Mouse (Mus musculus): ENCODE measurements at regions not wholly inside any gene's neighbourhood (a gene's known extent, or its start where the extent isn't known, plus 50 kb on each side); places are given as distances from the start of the nearest gene placed in this dataset.

- DNase-seq (ENCODE audit: low read depth, low spot score): no peak
Observed at GRCm38 (mm10) chr4:31392932-31393632, 570.8 kb upstream of the Map3k7 start.

GRCm38 (mm10) chr4:31395538-31395937 lies 568.4 kb upstream of the Map3k7 start:
- DNase-seq (ENCODE audit: low read depth, low spot score): no peak

DNA sequence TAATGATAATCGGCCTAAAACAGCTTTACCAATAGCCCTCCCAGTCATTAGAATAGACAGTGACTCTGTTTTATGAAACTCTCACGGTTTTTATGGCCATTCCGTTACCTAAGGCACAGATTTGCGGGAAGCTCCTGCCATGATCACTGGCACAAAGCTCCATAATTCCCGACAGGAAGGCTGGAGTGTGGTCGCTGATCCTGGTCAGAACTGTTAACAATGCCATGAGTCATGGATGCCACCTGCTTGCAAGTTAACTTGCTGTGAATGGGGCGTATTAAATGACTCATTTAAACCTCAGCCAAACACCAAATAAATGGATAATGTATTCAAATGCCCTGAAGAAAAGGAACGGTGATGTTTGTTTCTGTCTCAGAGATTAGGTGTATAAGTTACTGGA lies 559.9 kb upstream of the Map3k7 start:
- DNase-seq (ENCODE audit: low read depth, low spot score): no peak

DNA sequence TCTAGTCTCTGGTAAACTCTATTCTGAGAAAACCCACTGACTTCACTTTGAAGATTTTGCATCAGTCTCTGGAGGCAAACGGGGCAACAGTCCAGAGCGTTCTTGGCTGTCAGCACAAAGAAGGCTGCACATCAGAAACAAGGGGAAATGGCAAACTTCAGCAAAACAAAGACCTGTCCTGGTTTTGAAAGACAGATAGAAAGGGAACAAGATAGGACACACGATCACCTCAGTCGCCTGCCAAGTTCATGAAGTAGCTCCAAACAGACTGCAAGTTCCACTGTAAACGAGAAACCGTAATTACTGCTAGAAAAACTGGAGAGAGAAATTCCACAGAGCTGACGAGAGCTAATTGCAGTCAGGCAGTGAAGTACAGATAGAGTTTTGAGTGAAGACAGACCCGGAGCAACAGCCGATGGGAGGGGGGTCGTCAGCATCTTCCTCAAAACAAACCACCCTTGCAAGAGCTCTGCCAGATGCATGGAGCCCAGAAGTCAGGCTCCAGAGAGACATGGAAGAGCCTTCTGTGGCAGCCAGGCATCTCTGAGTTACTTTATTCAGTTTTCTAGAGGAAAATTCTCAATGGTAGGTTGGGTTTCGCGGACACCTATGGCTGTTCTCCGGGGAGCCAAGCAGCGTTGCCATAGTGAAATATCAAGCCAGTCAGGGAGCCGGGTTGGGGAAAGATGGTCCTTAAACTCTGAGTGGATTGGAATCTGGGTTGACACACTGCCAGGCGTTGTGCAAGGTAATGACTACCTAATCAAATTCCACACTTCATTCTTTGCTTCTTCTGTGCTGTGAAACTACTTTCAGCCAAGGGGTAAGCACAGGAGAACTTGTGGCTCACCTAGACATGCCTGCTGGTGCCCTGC lies 558.8 kb upstream of the Map3k7 start:
- DNase-seq (ENCODE audit: low read depth, low spot score): no peak

- DNase-seq (ENCODE audit: low read depth, low spot score): no peak
Observed at GRCm38 (mm10) chr4:31410157-31410556, 553.7 kb upstream of the Map3k7 start.

GRCm38 (mm10) chr4:31411770-31412525 lies 551.9 kb upstream of the Map3k7 start:
- DNase-seq (ENCODE audit: low read depth, low spot score): no peak

DNA sequence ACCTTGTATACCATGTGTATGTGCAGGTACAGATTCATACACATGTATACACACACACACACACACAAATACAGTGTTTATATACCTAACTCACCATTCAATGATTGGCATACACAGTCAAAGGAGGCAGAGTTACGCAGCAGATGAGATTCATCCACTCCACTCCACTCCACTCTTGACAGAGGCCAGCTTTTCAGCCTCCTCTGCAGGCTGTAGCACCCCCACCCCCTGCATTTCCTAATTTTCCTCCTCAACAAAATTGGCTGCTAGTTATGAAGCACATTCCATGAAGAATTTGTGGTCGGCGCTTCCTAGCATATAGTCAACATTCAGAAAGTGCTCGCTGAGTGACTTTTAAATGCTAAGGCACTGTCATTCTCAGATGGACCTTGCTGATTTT lies 546.7 kb upstream of the Map3k7 start:
- DNase-seq (ENCODE audit: low read depth, low spot score): no peak

GRCm38 (mm10) chr4:31419240-31419639 lies 544.7 kb upstream of the Map3k7 start:
- DNase-seq (ENCODE audit: low read depth, low spot score): peak; percentile 76

- DNase-seq (ENCODE audit: low read depth, low spot score): no peak
Observed at GRCm38 (mm10) chr4:31420167-31420566, 543.7 kb upstream of the Map3k7 start.

GRCm38 (mm10) chr4:31421386-31421785 lies 542.5 kb upstream of the Map3k7 start:
- no peak for DNase-seq (ENCODE audit: low read depth, low spot score)

- DNase-seq (ENCODE audit: low read depth, low spot score): no peak
Observed at GRCm38 (mm10) chr4:31425135-31425534, 538.8 kb upstream of the Map3k7 start.

DNA sequence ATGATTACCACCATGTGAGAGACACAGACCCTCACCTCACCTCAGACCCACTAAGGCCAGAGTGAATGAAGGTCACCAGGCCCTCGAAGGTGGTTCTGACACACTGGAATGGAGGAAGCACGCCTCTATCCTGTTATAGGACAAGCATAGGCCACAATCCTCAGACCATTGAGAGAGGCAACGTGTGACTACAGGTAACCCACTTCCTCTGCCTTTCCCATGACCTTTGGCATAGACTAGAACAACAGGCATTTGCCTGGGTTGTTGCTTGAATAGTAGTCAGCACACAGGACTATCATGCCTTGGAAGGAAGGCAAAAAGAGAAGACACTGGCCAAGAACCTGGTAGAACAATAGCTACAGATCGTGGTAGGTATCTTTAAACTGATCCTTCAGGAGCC lies 538.2 kb upstream of the Map3k7 start:
- DNase-seq (ENCODE audit: low read depth, low spot score): no peak

DNA sequence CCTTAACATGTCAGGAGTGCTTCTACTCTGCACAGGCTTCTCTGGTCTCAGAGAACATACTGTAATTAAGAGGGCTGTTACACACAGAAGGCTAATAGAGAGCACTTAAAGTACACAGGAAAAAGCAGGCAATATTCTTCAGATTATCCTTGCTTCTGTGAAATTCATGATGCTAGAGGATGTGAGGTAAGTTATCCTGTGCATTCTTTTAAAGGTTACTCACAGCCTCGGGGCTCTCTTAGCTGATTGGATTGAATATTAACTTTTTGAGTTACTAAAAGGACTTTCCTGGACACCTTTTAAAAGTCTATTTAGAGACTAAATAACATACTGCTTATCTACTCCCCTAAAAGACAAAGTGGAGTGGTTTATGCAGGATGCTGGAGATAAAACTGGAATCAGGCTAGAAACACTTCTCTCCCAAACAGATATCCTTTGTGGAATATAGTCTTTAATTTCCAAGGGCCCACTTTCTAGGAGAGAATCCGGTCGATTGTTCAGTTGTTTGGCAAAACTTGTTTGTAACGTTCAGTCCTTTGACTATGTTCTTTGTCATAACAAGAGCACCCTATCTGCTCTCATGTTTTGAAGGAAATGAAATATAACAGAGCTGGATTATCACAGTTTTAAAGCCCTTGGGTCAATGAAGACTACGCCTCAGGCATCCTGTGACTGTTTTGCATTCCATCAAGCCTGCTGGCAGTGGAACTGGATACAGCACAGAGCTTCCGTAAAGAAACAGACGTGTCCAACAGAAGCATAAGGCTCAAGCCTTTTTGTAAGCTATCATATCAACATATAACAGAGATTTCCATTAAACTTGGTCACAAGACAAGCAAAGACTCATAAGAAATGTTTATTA lies 537.5 kb upstream of the Map3k7 start:
- no peak for DNase-seq (ENCODE audit: low read depth, low spot score)

DNA sequence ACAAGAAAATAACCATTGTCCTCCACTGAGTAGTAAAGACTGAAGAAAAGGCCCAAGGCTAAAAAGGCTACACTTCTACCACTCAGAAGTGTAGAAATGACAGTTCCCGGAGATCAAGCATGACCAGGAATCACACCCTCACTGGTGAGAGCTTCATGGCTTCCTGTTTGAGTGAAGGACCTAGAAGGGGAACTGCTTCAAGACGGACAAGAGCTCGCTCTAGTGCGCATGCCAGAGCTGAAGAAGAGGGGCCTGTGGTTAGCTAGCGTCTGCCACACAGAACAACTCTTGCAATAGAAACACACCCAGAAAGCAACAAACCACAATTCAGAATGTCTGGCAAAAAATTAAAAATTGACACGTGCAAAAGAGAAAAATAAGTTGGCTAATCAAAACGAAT lies 530.0 kb upstream of the Map3k7 start:
- no peak for DNase-seq (ENCODE audit: low read depth, low spot score)

DNA sequence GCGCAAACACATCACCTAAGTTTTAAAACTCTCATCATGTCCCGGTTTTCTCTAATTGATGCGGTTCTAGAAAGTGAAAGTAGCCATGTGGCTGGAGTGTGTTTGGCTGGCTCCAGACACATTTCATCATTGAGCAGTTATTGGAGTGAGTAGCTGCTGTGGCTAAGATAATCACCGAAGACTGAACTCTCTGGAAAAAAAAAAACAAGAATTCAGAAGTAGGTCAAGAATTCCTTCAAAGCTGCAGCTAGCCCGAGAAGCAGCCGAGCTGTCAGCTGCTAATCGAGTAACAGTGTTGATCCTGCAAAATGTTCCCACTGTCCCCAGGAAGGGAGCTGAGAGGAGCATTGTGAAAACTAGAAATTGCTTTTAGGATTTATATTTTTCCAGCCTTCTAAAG lies 509.0 kb upstream of the Map3k7 start:
- DNase-seq (ENCODE audit: low read depth, low spot score): no peak

DNA sequence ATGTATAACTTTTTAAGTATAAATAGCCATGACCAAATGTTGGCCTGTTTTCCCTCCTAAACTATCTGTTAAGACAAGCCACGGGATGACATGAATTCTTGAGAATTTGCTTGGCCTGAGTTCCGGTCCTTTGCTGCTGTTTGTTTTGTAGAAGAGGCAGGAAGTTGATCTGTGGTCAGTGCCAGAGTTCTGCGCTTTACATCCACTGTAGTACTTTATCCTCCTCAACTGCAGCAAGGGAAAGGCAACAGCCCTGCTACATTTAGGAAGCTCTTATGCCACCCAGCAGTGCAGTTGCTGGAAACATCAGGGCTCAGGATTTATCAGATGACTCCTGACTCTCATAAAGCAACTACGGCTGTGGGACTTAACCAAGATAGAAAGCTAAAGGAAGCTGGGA lies 508.4 kb upstream of the Map3k7 start:
- DNase-seq (ENCODE audit: low read depth, low spot score): no peak

DNA sequence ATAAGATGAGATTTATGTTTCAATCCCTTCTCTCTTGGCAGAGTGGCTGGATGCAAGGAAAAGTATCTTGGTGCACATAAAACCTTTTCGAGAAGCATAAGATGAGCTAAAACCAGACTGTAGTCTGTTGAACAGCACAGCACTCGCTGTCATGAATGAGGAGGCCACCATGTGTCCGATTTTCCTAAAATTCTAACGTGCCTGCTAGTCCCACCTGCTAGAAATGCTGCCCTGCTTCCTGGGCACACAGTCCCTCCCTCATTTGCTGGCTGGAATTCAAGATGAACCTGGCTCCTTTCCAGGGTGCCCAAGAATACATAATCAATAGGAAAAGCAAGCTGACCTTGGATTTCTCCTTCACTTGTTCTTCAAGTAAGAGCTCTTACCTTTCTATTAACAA lies 501.4 kb upstream of the Map3k7 start:
- DNase-seq (ENCODE audit: low read depth, low spot score): no peak

GRCm38 (mm10) chr4:31463130-31463698 lies 500.7 kb upstream of the Map3k7 start:
- DNase-seq (ENCODE audit: low read depth, low spot score): no peak

DNA sequence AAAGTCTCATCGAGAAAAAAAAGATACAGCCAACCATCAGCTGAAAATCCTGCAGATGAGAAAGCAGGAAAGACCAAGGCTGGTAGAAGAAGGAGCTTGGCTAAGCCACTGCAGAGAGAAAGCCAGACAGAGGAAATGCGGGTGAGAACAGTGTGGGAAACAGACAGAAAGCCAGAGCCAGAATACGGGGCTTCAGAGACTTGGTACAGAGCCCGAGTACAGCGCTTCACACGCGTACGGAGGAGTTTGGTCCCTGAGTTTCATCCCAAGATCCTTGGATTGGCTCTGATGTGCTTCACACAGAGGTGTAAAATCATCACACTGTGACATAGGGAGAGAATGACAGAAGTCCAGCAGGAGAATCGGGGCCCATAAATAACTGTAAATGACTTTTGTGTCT lies 495.6 kb upstream of the Map3k7 start:
- no peak for DNase-seq (ENCODE audit: low read depth, low spot score)

DNA sequence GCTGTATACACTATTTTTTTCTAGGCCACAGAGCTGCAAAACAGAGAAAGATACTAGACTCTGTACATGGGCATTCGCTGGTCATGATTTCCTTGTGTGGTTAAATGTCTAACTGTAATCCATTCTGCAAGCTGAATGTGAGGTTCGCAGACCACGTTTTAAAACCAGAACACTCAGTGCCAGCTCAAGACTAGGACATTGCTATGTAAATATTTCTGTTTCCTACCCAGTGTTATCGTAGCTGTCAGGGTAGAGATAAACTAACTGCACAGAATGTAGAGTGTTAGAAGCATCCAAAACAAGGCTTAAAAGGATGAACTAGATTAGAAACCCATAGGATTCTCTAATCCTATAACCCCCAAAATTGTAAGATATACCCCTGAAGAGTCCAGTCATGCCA lies 494.1 kb upstream of the Map3k7 start:
- no peak for DNase-seq (ENCODE audit: low read depth, low spot score)

- no peak for DNase-seq (ENCODE audit: low read depth, low spot score)
Observed at GRCm38 (mm10) chr4:31492535-31492934, 471.4 kb upstream of the Map3k7 start.

All from ZHBTc4 (cell line).